Mouse (Mus musculus) CH12.LX (cell line): ENCODE measurements around the gene Gpat3. TPM values are rescaled to one million over a fixed set of nuclear protein-coding genes. Genes with fewer than 3 reads are reported as not detected.

Source experiments
- DNase-seq: peaks from one replicate; pipeline ENCODE4 v3.0.0-alpha.2; 2013; ENCODE audit errors: extremely low read depth
- H3K27ac ChIP-seq: 2 replicates; pipeline ENCODE4 v1.5.1; 2012; ENCODE audit warnings: low read depth, mild to moderate bottlenecking, control low read depth, moderate library complexity; ENCODE audit not compliant: insufficient read depth
- H3K27me3 ChIP-seq: replicated peaks from 2 replicates; pipeline ENCODE3; 2012; ENCODE audit warnings: inconsistent platforms
- H3K36me3 ChIP-seq, 2 experiments: replicated peaks in 1 of 2; 2 replicates each; pipeline versions ENCODE3 to v1.6.1; 2012; ENCODE audit warnings: inconsistent platforms in 1 of 2, low read length in 1 of 2, mild to moderate bottlenecking in 1 of 2, mixed read lengths in 1 of 2, moderate library complexity in 1 of 2; ENCODE audit not compliant: control insufficient read depth in 1 of 2, insufficient read depth in 1 of 2
- H3K4me1 ChIP-seq, 2 experiments: 2 replicates each; pipeline ENCODE4 v1.6.1; 2012; ENCODE audit warnings: inconsistent platforms in 1 of 2, moderate library complexity in 1 of 2; ENCODE audit not compliant: insufficient read depth in 2 of 2, control insufficient read depth in 1 of 2
- H3K4me2 ChIP-seq: 2 replicates; pipeline ENCODE4 v1.6.1; 2012; ENCODE audit warnings: low read depth, mild to moderate bottlenecking, control low read depth; ENCODE audit not compliant: poor library complexity, insufficient read depth, severe bottlenecking
- H3K4me3 ChIP-seq, 3 experiments: fragments of 150-350 bp in 1 of 3; sonication (generic) in 1 of 3; replicated peaks in 1 of 3; 2 replicates each; pipeline versions ENCODE3 to v1.5.1; 2011 to 2012; ENCODE audit warnings: low read depth in 2 of 3, low read length in 2 of 3, mild to moderate bottlenecking in 2 of 3, moderate library complexity in 2 of 3, control low read depth in 1 of 3, improper control_type of control experiment in 1 of 3, inconsistent platforms in 1 of 3, mixed read lengths in 1 of 3; ENCODE audit not compliant: poor library complexity in 1 of 3
- H3K79me2 ChIP-seq: replicated peaks from 2 replicates; pipeline ENCODE4 v1.6.1; 2012; ENCODE audit warnings: mild to moderate bottlenecking, moderate library complexity; ENCODE audit not compliant: control insufficient read depth, poor library complexity, insufficient read depth, severe bottlenecking; ENCODE audit errors: extremely low read depth
- H3K9ac ChIP-seq: 2 replicates; pipeline ENCODE4 v1.6.1; 2012; ENCODE audit warnings: low read depth, mild to moderate bottlenecking, control low read depth, moderate library complexity; ENCODE audit not compliant: insufficient read depth
- H3K9me3 ChIP-seq: replicated peaks from 2 replicates; pipeline ENCODE3; 2012; ENCODE audit warnings: low read length, inconsistent platforms, mixed read lengths
- CHD1 ChIP-seq: IDR thresholded peaks from 2 replicates; pipeline ENCODE4 v1.6.1; 2012; ENCODE audit warnings: low read depth, low read length, improper control_type of control experiment, inconsistent platforms
- CTCF ChIP-seq, 2 experiments: IDR thresholded peaks in 1 of 2; conservative IDR thresholded peaks in 1 of 2; 2 replicates each; pipeline ENCODE4 v1.5.1; 2011 to 2012; ENCODE audit warnings: low read depth in 2 of 2, low read length in 2 of 2, improper control_type of control experiment in 1 of 2, inconsistent platforms in 1 of 2, mild to moderate bottlenecking in 1 of 2, moderate library complexity in 1 of 2
- E2F4 ChIP-seq: IDR thresholded peaks from 2 replicates; pipeline ENCODE4 v1.6.1; 2011; ENCODE audit warnings: low read depth, low read length, improper control_type of control experiment; ENCODE audit not compliant: insufficient replicate concordance
- ELF1 ChIP-seq: IDR thresholded peaks from 2 replicates; pipeline ENCODE4 v1.6.1; 2014; ENCODE audit warnings: low read depth, mild to moderate bottlenecking, inconsistent platforms, low read length, improper control_type of control experiment
- EP300 ChIP-seq: IDR thresholded peaks from 2 replicates; pipeline ENCODE4 v1.6.1; 2011; ENCODE audit warnings: low read length, improper control_type of control experiment
- ETS1 ChIP-seq: conservative IDR thresholded peaks from 2 replicates; pipeline ENCODE4 v1.6.1; 2012; ENCODE audit warnings: low read depth, mild to moderate bottlenecking, inconsistent platforms, low read length, improper control_type of control experiment, moderate library complexity
- HCFC1 ChIP-seq: IDR thresholded peaks from 2 replicates; pipeline ENCODE4 v1.6.1; 2012; ENCODE audit warnings: low read depth, mild to moderate bottlenecking, inconsistent platforms, low read length, improper control_type of control experiment
- IRF4 ChIP-seq: IDR thresholded peaks from 2 replicates; pipeline ENCODE4 v1.6.1; 2014; ENCODE audit warnings: low read depth, mild to moderate bottlenecking, inconsistent platforms, low read length, improper control_type of control experiment
- JUN ChIP-seq: IDR thresholded peaks from 2 replicates; pipeline ENCODE4 v1.6.1; 2011; ENCODE audit warnings: low read depth, mild to moderate bottlenecking, low read length, improper control_type of control experiment, moderate library complexity; ENCODE audit not compliant: insufficient read depth
- MAFK ChIP-seq: IDR thresholded peaks from 2 replicates; pipeline ENCODE4 v1.6.1; 2011; ENCODE audit warnings: low read length, improper control_type of control experiment; ENCODE audit not compliant: insufficient replicate concordance
- MAZ ChIP-seq: IDR thresholded peaks from 2 replicates; pipeline ENCODE4 v1.6.1; 2012; ENCODE audit warnings: low read depth, mild to moderate bottlenecking, inconsistent platforms, low read length, improper control_type of control experiment, moderate library complexity
- MXI1 ChIP-seq: IDR thresholded peaks from 2 replicates; pipeline ENCODE4 v1.6.1; 2011; ENCODE audit warnings: mild to moderate bottlenecking, low read depth, low read length, improper control_type of control experiment
- MYC ChIP-seq: IDR thresholded peaks from 2 replicates; pipeline ENCODE4 v1.6.1; 2011; ENCODE audit warnings: low read depth, mild to moderate bottlenecking, improper control_type of control experiment, low read length
- NELFE ChIP-seq: IDR thresholded peaks from 2 replicates; pipeline ENCODE4 v1.6.1; 2011; ENCODE audit warnings: low read depth, low read length, improper control_type of control experiment
- PAX5 ChIP-seq: IDR thresholded peaks from 2 replicates; pipeline ENCODE4 v1.6.1; 2012; ENCODE audit warnings: low read length, inconsistent platforms, mixed read lengths
- POLR2A ChIP-seq: IDR thresholded peaks from 2 replicates; pipeline ENCODE4 v1.6.1; 2011; ENCODE audit warnings: low read depth, mild to moderate bottlenecking, improper control_type of control experiment, low read length
- POLR2AphosphoS2 ChIP-seq: IDR thresholded peaks from 2 replicates; pipeline ENCODE4 v1.6.1; 2011; ENCODE audit warnings: low read depth, low read length, improper control_type of control experiment
- RAD21 ChIP-seq: IDR thresholded peaks from 2 replicates; pipeline ENCODE4 v1.6.1; 2011; ENCODE audit warnings: low read depth, mild to moderate bottlenecking, low read length, improper control_type of control experiment, moderate library complexity
- SIN3A ChIP-seq: IDR thresholded peaks from 2 replicates; pipeline ENCODE4 v1.6.1; 2012; ENCODE audit warnings: low read length, improper control_type of control experiment, inconsistent platforms
- SMC3 ChIP-seq: IDR thresholded peaks from 2 replicates; pipeline ENCODE4 v1.6.1; 2011; ENCODE audit warnings: low read depth, low read length, improper control_type of control experiment
- TCF12 ChIP-seq: IDR thresholded peaks from 2 replicates; pipeline ENCODE4 v1.6.1; 2014; ENCODE audit warnings: low read depth, mild to moderate bottlenecking, inconsistent platforms, low read length, improper control_type of control experiment
- UBTF ChIP-seq: IDR thresholded peaks from 2 replicates; pipeline ENCODE4 v1.6.1; 2012; ENCODE audit warnings: low read depth, mild to moderate bottlenecking, inconsistent platforms, low read length, improper control_type of control experiment, moderate library complexity
- USF1 ChIP-seq: IDR thresholded peaks from 2 replicates; pipeline ENCODE4 v1.6.1; 2014; ENCODE audit warnings: low read depth, mild to moderate bottlenecking, inconsistent platforms, low read length, improper control_type of control experiment
- USF2 ChIP-seq: conservative IDR thresholded peaks from 2 replicates; pipeline ENCODE4 v1.6.1; 2011; ENCODE audit warnings: low read depth, low read length, improper control_type of control experiment
- ZC3H11A ChIP-seq: IDR thresholded peaks from 2 replicates; pipeline ENCODE4 v1.6.1; 2012; ENCODE audit warnings: low read depth, mild to moderate bottlenecking, inconsistent platforms, low read length, improper control_type of control experiment
- dilution Hi-C: fragments of 300-500 bp; cut with MboI; formaldehyde crosslinking; loops from 2 replicates; pipeline ENCODE4 v1.14.3; 2020; ENCODE audit warnings: low sequenced_read_pairs; ENCODE audit not compliant: extremely low pct_unique_long_range_greater_than_20kb, extremely low pct_ligation_motif_present
- in situ Hi-C: fragments of 300-500 bp; cut with MboI; formaldehyde crosslinking; loops from 3 replicates; pipeline ENCODE4 v1.14.3; 2019; ENCODE audit warnings: low sequenced_read_pairs, low pct_ligation_motif_present, low pct_unique_long_range_greater_than_20kb, mixed read lengths
- polyA plus RNA-seq: library from polyadenylated mRNA; unstranded; fragments of >175 nt; gene quantifications from 2 replicates; pipeline ENCODE4 v1.2.1, GENCODE M21; 2012; ENCODE audit warnings: low read depth; ENCODE audit not compliant: insufficient read length
- total RNA-seq, 2 experiments: library from RNA; depleted of rRNA; stranded (reverse); fragments of 300-350 nt in 1 of 2; fragments of >200 nt in 1 of 2; gene quantifications; 2 replicates each; pipeline ENCODE4 v1.2.3; 2012 to 2014

Gene Gpat3
- total and polyA plus RNA-seq, 3 experiments = 0.68 to 1.5 (median 1.2) TPM

DNA sequence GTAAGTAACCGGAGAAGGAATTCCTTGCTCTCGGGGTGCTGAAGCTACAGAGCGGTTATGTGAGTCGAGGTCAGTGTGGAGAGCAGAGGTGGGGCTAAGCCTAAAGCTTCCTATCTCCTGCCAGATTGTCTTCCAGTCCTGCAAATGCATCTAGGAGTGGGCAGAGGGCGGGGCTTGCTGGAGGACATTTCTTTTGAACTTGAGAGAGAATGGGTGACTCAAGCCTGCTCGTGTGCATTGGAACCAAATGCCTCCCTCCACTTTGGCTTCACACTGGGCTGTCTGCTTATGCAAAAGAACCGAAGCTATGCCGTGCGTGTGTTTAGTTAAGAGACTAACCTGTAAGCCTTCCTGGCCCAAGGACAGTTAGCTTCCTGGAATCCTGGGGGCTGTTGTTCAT lies 67.8 kb downstream of the Gpat3 start:
- H3K4me2 ChIP-seq = no peak overlapping the region
- no peaks in the 10 kb centered on the region for H3K9me3 ChIP-seq
- dilution Hi-C loops = no loop called here

GRCm38 (mm10) chr5:100914989-100915388 lies 69.5 kb downstream of the Gpat3 start:
- Histone ChIP-seq H3K36me3 (no peaks in the 10 kb centered on the region), H3K27me3 (no peaks in the 10 kb centered on the region), H3K4me3 (no peak overlapping the region), H3K9ac (no peak overlapping the region), H3K79me2 (no peaks in the 10 kb centered on the region), H3K4me2 (0 out of 2 replicates have a peak overlapping the region, but pooled peaks have one; percentile 57), H3K27ac (no peak overlapping the region), H3K4me1 (peaks cover 0 to 12% of the 10 kb centered on the region in 2 experiments; a peak in 2 of 4 replicates), H3K9me3 (no peaks in the 10 kb centered on the region)
- DNase-seq = peak; percentile 82
- peak; percentile 95 for TF ChIP-seq RAD21
- TF ChIP-seq CTCF (conservative IDR thresholded peaks at IDR 0.05 in 1 of 2, IDR thresholded peaks at IDR 0.05 in 1 of 2; ENCODE audit: low read depth in 2 of 2, low read length in 2 of 2) = peak; percentile 77 to 96
- TF ChIP-seq SMC3 = peak; percentile 91
- TF ChIP-seq ELF1 = no peak
- no peak for TF ChIP-seq MAZ
- peak; percentile 60; the same call in 1 of the 2 replicates for TF ChIP-seq MYC
- peak; percentile 73 for TF ChIP-seq ZC3H11A
- TF ChIP-seq JUN = 0 out of 2 replicates have a peak, but pooled peaks have one; percentile 4
- TF ChIP-seq NELFE = peak; percentile 41
- in situ Hi-C loops = loop anchor here (5.0 to 10.0 kb wide), 2 partner anchors 68 to 210 kb away; partner anchors contain the start of gene Gpat3
- dilution Hi-C loops = no loop called here

More for the DNA sequence above, 67.8 kb downstream of the Gpat3 start:
- no peak overlapping the region for H3K4me3 ChIP-seq
- H3K9ac ChIP-seq = no peak overlapping the region
- no peak overlapping the region for H3K27ac ChIP-seq
- DNase-seq = no peak
- H3K27me3 ChIP-seq = no peaks in the 10 kb centered on the region
- no peaks in the 10 kb centered on the region for H3K79me2 ChIP-seq
- H3K36me3 ChIP-seq = no peaks in the 10 kb centered on the region
- in situ Hi-C loops = loop anchor here (5.0 to 10.0 kb wide), 2 partner anchors 66 to 208 kb away; partner anchors contain the start of gene Gpat3
- TF ChIP-seq CTCF (conservative IDR thresholded peaks at IDR 0.05 in 1 of 2, IDR thresholded peaks at IDR 0.05 in 1 of 2; ENCODE audit: low read depth in 2 of 2, low read length in 2 of 2) (no peak), ELF1 (no peak), RAD21 (no peak), E2F4 (no peak), POLR2A (no peak), ETS1 (no peak), MXI1 (no peak)
- TF ChIP-seq, all 38 proteins: peak for 0
- peaks cover 0 to 12% of the 10 kb centered on the region in 2 experiments; a peak in 2 of 4 replicates for H3K4me1 ChIP-seq

GRCm38 (mm10) chr5:100915411-100915810 lies 69.9 kb downstream of the Gpat3 start:
- H3K4me3 ChIP-seq = no peak overlapping the region
- no peaks in the 10 kb centered on the region for H3K27me3 ChIP-seq
- in situ Hi-C loops = loop anchor here (10.0 kb wide), 1 partner anchor 211 kb away; no protein-coding TSS in a partner anchor
- H3K9me3 ChIP-seq = no peaks in the 10 kb centered on the region
- no peak overlapping the region for H3K27ac ChIP-seq
- H3K79me2 ChIP-seq = no peaks in the 10 kb centered on the region
- TF ChIP-seq SIN3A (no peak), CHD1 (no peak), IRF4 (no peak), CTCF (conservative IDR thresholded peaks at IDR 0.05 in 1 of 2, IDR thresholded peaks at IDR 0.05 in 1 of 2; ENCODE audit: low read depth in 2 of 2, low read length in 2 of 2) (no peak; a peak in 1 of 4 replicates), POLR2A (no peak), UBTF (no peak), TCF12 (no peak), HCFC1 (no peak), POLR2AphosphoS2 (no peak), ETS1 (no peak), EP300 (no peak), ELF1 (no peak), USF2 (no peak), RAD21 (no peak), PAX5 (no peak), MAFK (no peak), MYC (no peak), USF1 (no peak), ZC3H11A (no peak)
- no peak for DNase-seq
- no peak overlapping the region for H3K9ac ChIP-seq
- dilution Hi-C loops = no loop called here
- no peak overlapping the region for H3K4me2 ChIP-seq
- H3K4me1 ChIP-seq = peaks cover 0 to 12% of the 10 kb centered on the region in 2 experiments; a peak in 2 of 4 replicates
- no peaks in the 10 kb centered on the region for H3K36me3 ChIP-seq
